Mouse (Mus musculus): ENCODE results near the gene Sema5a. TPM values are rescaled to one million over a fixed set of nuclear protein-coding genes. Genes with fewer than 3 reads are reported as not detected.

The Sema5a gene
- polyA plus RNA-seq, 1 experiment from 2014 or later = 24.9 TPM

GRCm38 (mm10) chr15:32545455-32545854 is 300.8 kb downstream of the Sema5a start:
- no peaks in the 10 kb centered on the region for H3K27me3 ChIP-seq (replicated peaks; ENCODE audit: control insufficient read depth, insufficient read depth, low read length)
- 0 out of 2 replicates have a peak, but pooled peaks cover 4% of the 10 kb centered on the region for H3K36me3 ChIP-seq (ENCODE audit: control insufficient read depth, insufficient read depth, low read length)
- no peak overlapping the region for H3K9ac ChIP-seq (ENCODE audit: low read length)
- H3K4me2 ChIP-seq (ENCODE audit: low read length) = no peak overlapping the region
- H3K27ac ChIP-seq (ENCODE audit: low read depth) = no peak overlapping the region
- 69% methylated on average over 3 of the region's 3 CpGs for WGBS
- H3K9me3 ChIP-seq (ENCODE audit: control insufficient read depth, low read length) = no peaks in the 10 kb centered on the region
- ATAC-seq (replicated peaks; ENCODE audit: low FRiP score, low TSS enrichment, low read depth) = no peak
- H3K4me1 ChIP-seq (replicated peaks; ENCODE audit: control insufficient read depth, insufficient read depth, low read length) = no peaks in the 10 kb centered on the region
- no peak overlapping the region for H3K4me3 ChIP-seq (ENCODE audit: low read depth, low read length)
- no peak for DNase-seq (ENCODE audit: low spot score)

- no peak overlapping the region for H3K9ac ChIP-seq (ENCODE audit: low read length)
- H3K9me3 ChIP-seq (ENCODE audit: control insufficient read depth, low read length) = no peaks in the 10 kb centered on the region
- no peak overlapping the region for H3K4me2 ChIP-seq (ENCODE audit: low read length)
- H3K27ac ChIP-seq (ENCODE audit: low read depth) = no peak overlapping the region
- no peaks in the 10 kb centered on the region for H3K4me1 ChIP-seq (replicated peaks; ENCODE audit: control insufficient read depth, insufficient read depth, low read length)
- no peak overlapping the region for H3K4me3 ChIP-seq (ENCODE audit: low read depth, low read length)
- DNase-seq (ENCODE audit: low spot score) (no peak), ATAC-seq (replicated peaks; ENCODE audit: low FRiP score, low TSS enrichment, low read depth) (no peak)
- 84% methylated on average over 7 of the region's 7 CpGs for WGBS
- 0 out of 2 replicates have a peak, but pooled peaks cover 4% of the 10 kb centered on the region for H3K36me3 ChIP-seq (ENCODE audit: control insufficient read depth, insufficient read depth, low read length)
- no peaks in the 10 kb centered on the region for H3K27me3 ChIP-seq (replicated peaks; ENCODE audit: control insufficient read depth, insufficient read depth, low read length)
Measured at GRCm38 (mm10) chr15:32546746-32547145, 302.1 kb downstream of the Sema5a start.

GRCm38 (mm10) chr15:32558925-32559324 is 314.3 kb downstream of the Sema5a start:
- Histone ChIP-seq H3K9ac (ENCODE audit: low read length) (no peak overlapping the region), H3K27me3 (replicated peaks; ENCODE audit: control insufficient read depth, insufficient read depth, low read length) (no peaks in the 10 kb centered on the region), H3K9me3 (ENCODE audit: control insufficient read depth, low read length) (no peaks in the 10 kb centered on the region), H3K4me1 (replicated peaks; ENCODE audit: control insufficient read depth, insufficient read depth, low read length) (no peaks in the 10 kb centered on the region), H3K4me2 (ENCODE audit: low read length) (no peak overlapping the region), H3K27ac (ENCODE audit: low read depth) (no peak overlapping the region), H3K4me3 (ENCODE audit: low read depth, low read length) (no peak overlapping the region), H3K36me3 (ENCODE audit: control insufficient read depth, insufficient read depth, low read length) (no peaks in the 10 kb centered on the region)
- 98% methylated on average over 2 of the region's 2 CpGs for WGBS
- no peak for ATAC-seq (replicated peaks; ENCODE audit: low FRiP score, low TSS enrichment, low read depth)
- no peak for DNase-seq (ENCODE audit: low spot score)

- H3K4me2 ChIP-seq (ENCODE audit: low read length) = no peak overlapping the region
- no peak for DNase-seq (ENCODE audit: low spot score)
- H3K36me3 ChIP-seq (ENCODE audit: control insufficient read depth, insufficient read depth, low read length) = no peaks in the 10 kb centered on the region
- whole genome bisulfite sequencing = 76% methylated on average over 6 of the region's 6 CpGs
- H3K27ac ChIP-seq (ENCODE audit: low read depth) = no peak overlapping the region
- H3K4me1 ChIP-seq (replicated peaks; ENCODE audit: control insufficient read depth, insufficient read depth, low read length) = 0 out of 2 replicates have a peak, but pooled peaks cover 3% of the 10 kb centered on the region
- no peaks in the 10 kb centered on the region for H3K27me3 ChIP-seq (replicated peaks; ENCODE audit: control insufficient read depth, insufficient read depth, low read length)
- no peak overlapping the region for H3K9ac ChIP-seq (ENCODE audit: low read length)
- ATAC-seq (replicated peaks; ENCODE audit: low FRiP score, low TSS enrichment, low read depth) = no peak
- H3K4me3 ChIP-seq (ENCODE audit: low read depth, low read length) = no peak overlapping the region
- no peaks in the 10 kb centered on the region for H3K9me3 ChIP-seq (ENCODE audit: control insufficient read depth, low read length)
Measured at GRCm38 (mm10) chr15:32562600-32562999, 318.0 kb downstream of the Sema5a start.

GRCm38 (mm10) chr15:32568181-32568857 is 323.7 kb downstream of the Sema5a start:
- no peak for DNase-seq (ENCODE audit: low spot score)
- 93% methylated on average over 3 of the region's 3 CpGs for WGBS
- Histone ChIP-seq H3K9ac (ENCODE audit: low read length) (no peak overlapping the region), H3K4me3 (ENCODE audit: low read depth, low read length) (no peak overlapping the region), H3K36me3 (ENCODE audit: control insufficient read depth, insufficient read depth, low read length) (no peaks in the 10 kb centered on the region), H3K27ac (ENCODE audit: low read depth) (no peak overlapping the region), H3K4me2 (ENCODE audit: low read length) (no peak overlapping the region), H3K4me1 (replicated peaks; ENCODE audit: control insufficient read depth, insufficient read depth, low read length) (0 out of 2 replicates have a peak, but pooled peaks cover 3% of the 10 kb centered on the region), H3K9me3 (ENCODE audit: control insufficient read depth, low read length) (no peaks in the 10 kb centered on the region), H3K27me3 (replicated peaks; ENCODE audit: control insufficient read depth, insufficient read depth, low read length) (no peaks in the 10 kb centered on the region)
- ATAC-seq (replicated peaks; ENCODE audit: low FRiP score, low TSS enrichment, low read depth) = no peak

GRCm38 (mm10) chr15:32568858-32569387 is 324.3 kb downstream of the Sema5a start:
- ATAC-seq (replicated peaks; ENCODE audit: low FRiP score, low TSS enrichment, low read depth) = no peak
- no peak overlapping the region for H3K4me2 ChIP-seq (ENCODE audit: low read length)
- H3K27me3 ChIP-seq (replicated peaks; ENCODE audit: control insufficient read depth, insufficient read depth, low read length) = no peaks in the 10 kb centered on the region
- DNase-seq (ENCODE audit: low spot score) = no peak
- no peak overlapping the region for H3K9ac ChIP-seq (ENCODE audit: low read length)
- 84% methylated on average over 6 of the region's 6 CpGs for WGBS
- no peaks in the 10 kb centered on the region for H3K9me3 ChIP-seq (ENCODE audit: control insufficient read depth, low read length)
- H3K27ac ChIP-seq (ENCODE audit: low read depth) = no peak overlapping the region
- no peak overlapping the region for H3K4me3 ChIP-seq (ENCODE audit: low read depth, low read length)
- H3K36me3 ChIP-seq (ENCODE audit: control insufficient read depth, insufficient read depth, low read length) = no peaks in the 10 kb centered on the region
- 0 out of 2 replicates have a peak, but pooled peaks cover 3% of the 10 kb centered on the region for H3K4me1 ChIP-seq (replicated peaks; ENCODE audit: control insufficient read depth, insufficient read depth, low read length)

GRCm38 (mm10) chr15:32574327-32574726 is 329.7 kb downstream of the Sema5a start:
- Histone ChIP-seq H3K4me1 (replicated peaks; ENCODE audit: control insufficient read depth, insufficient read depth, low read length) (no peaks in the 10 kb centered on the region), H3K36me3 (ENCODE audit: control insufficient read depth, insufficient read depth, low read length) (no peaks in the 10 kb centered on the region), H3K27me3 (replicated peaks; ENCODE audit: control insufficient read depth, insufficient read depth, low read length) (no peaks in the 10 kb centered on the region), H3K9me3 (ENCODE audit: control insufficient read depth, low read length) (no peaks in the 10 kb centered on the region), H3K9ac (ENCODE audit: low read length) (no peak overlapping the region), H3K27ac (ENCODE audit: low read depth) (no peak overlapping the region), H3K4me2 (ENCODE audit: low read length) (no peak overlapping the region), H3K4me3 (ENCODE audit: low read depth, low read length) (no peak overlapping the region)
- ATAC-seq (replicated peaks; ENCODE audit: low FRiP score, low TSS enrichment, low read depth) = no peak
- 79% methylated on average over 6 of the region's 6 CpGs for WGBS
- no peak for DNase-seq (ENCODE audit: low spot score)

- peak; percentile 79 for ATAC-seq (replicated peaks; ENCODE audit: low FRiP score, low TSS enrichment, low read depth)
- WGBS = 76% methylated on average over 2 of the region's 2 CpGs
- Histone ChIP-seq H3K9ac (ENCODE audit: low read length) (no peak overlapping the region), H3K4me3 (ENCODE audit: low read depth, low read length) (no peak overlapping the region), H3K9me3 (ENCODE audit: control insufficient read depth, low read length) (no peaks in the 10 kb centered on the region), H3K27ac (ENCODE audit: low read depth) (no peak overlapping the region), H3K36me3 (ENCODE audit: control insufficient read depth, insufficient read depth, low read length) (no peaks in the 10 kb centered on the region), H3K27me3 (replicated peaks; ENCODE audit: control insufficient read depth, insufficient read depth, low read length) (no peaks in the 10 kb centered on the region), H3K4me1 (replicated peaks; ENCODE audit: control insufficient read depth, insufficient read depth, low read length) (no peaks in the 10 kb centered on the region), H3K4me2 (ENCODE audit: low read length) (no peak overlapping the region)
- DNase-seq (ENCODE audit: low spot score) = no peak
Measured at GRCm38 (mm10) chr15:32575212-32575611, 330.6 kb downstream of the Sema5a start.

GRCm38 (mm10) chr15:32579351-32579750 is 334.7 kb downstream of the Sema5a start:
- Histone ChIP-seq H3K9me3 (ENCODE audit: control insufficient read depth, low read length) (no peaks in the 10 kb centered on the region), H3K4me3 (ENCODE audit: low read depth, low read length) (no peak overlapping the region), H3K27me3 (replicated peaks; ENCODE audit: control insufficient read depth, insufficient read depth, low read length) (no peaks in the 10 kb centered on the region), H3K4me2 (ENCODE audit: low read length) (no peak overlapping the region), H3K4me1 (replicated peaks; ENCODE audit: control insufficient read depth, insufficient read depth, low read length) (no peaks in the 10 kb centered on the region), H3K9ac (ENCODE audit: low read length) (no peak overlapping the region), H3K36me3 (ENCODE audit: control insufficient read depth, insufficient read depth, low read length) (no peaks in the 10 kb centered on the region), H3K27ac (ENCODE audit: low read depth) (no peak overlapping the region)
- no peak for DNase-seq (ENCODE audit: low spot score)
- no peak for ATAC-seq (replicated peaks; ENCODE audit: low FRiP score, low TSS enrichment, low read depth)
- whole genome bisulfite sequencing = 83% methylated on average over 4 of the region's 4 CpGs

All from intestine, embryonic 14.5 days (tissue).